Mouse (Mus musculus): ENCODE measurements around the gene Gbp4. TPM values are rescaled to one million over a fixed set of nuclear protein-coding genes. Genes with fewer than 3 reads are reported as not detected.
A peak's percentile ranks its signal among the peaks of the same experiment; 100 is the strongest.
"Not testable (repeated sequence)": the region's sequence is repeated elsewhere in the genome, so short reads cannot be mapped to it uniquely, and the experiment has no call there.

The Gbp4 gene
- polyA plus RNA-seq, 1 experiment from 2014 or later = 0.61 TPM

GRCm38 (mm10) chr5:105136706-105137304 lies 2.6 kb downstream of the Gbp4 start:
- not testable (repeated sequence) for H3K27ac ChIP-seq (ENCODE audit: low read length); H3K9me3 ChIP-seq (ENCODE audit: control insufficient read depth, low read depth, low read length); ATAC-seq (ENCODE audit: insufficient number of reproducible peaks, insufficient read depth, low FRiP score, low read depth); H3K36me3 ChIP-seq (ENCODE audit: control insufficient read depth, insufficient read depth, low read length); H3K4me1 ChIP-seq (ENCODE audit: control insufficient read depth, insufficient read depth, low read length); H3K27me3 ChIP-seq (ENCODE audit: control insufficient read depth, insufficient read depth, low read length); H3K4me2 ChIP-seq (replicated peaks; ENCODE audit: low read depth, low read length); H3K9ac ChIP-seq (replicated peaks; ENCODE audit: low read depth, low read length); H3K4me3 ChIP-seq (ENCODE audit: low read depth, low read length)
- 90% methylated on average over 3 of the region's 3 CpGs for WGBS

- not testable (repeated sequence) for H3K36me3 ChIP-seq (ENCODE audit: control insufficient read depth, insufficient read depth, low read length); H3K27ac ChIP-seq (ENCODE audit: low read length); H3K4me1 ChIP-seq (ENCODE audit: control insufficient read depth, insufficient read depth, low read length); H3K9me3 ChIP-seq (ENCODE audit: control insufficient read depth, low read depth, low read length); ATAC-seq (ENCODE audit: insufficient number of reproducible peaks, insufficient read depth, low FRiP score, low read depth); H3K4me3 ChIP-seq (ENCODE audit: low read depth, low read length); H3K4me2 ChIP-seq (replicated peaks; ENCODE audit: low read depth, low read length); H3K27me3 ChIP-seq (ENCODE audit: control insufficient read depth, insufficient read depth, low read length); H3K9ac ChIP-seq (replicated peaks; ENCODE audit: low read depth, low read length)
- 80% methylated on average over 6 of the region's 6 CpGs for WGBS
Measured at GRCm38 (mm10) chr5:105121731-105122130, 17.7 kb downstream of the Gbp4 start.

- no peak overlapping the region for H3K9ac ChIP-seq (replicated peaks; ENCODE audit: low read depth, low read length)
- no peak for ATAC-seq (ENCODE audit: insufficient number of reproducible peaks, insufficient read depth, low FRiP score, low read depth)
- no peaks in the 10 kb centered on the region for H3K27me3 ChIP-seq (ENCODE audit: control insufficient read depth, insufficient read depth, low read length)
- H3K4me3 ChIP-seq (ENCODE audit: low read depth, low read length) = no peak overlapping the region
- H3K4me2 ChIP-seq (replicated peaks; ENCODE audit: low read depth, low read length) = no peak overlapping the region
- no peaks in the 10 kb centered on the region for H3K36me3 ChIP-seq (ENCODE audit: control insufficient read depth, insufficient read depth, low read length)
- WGBS = 74% methylated on average over 2 of the region's 2 CpGs
- no peaks in the 10 kb centered on the region for H3K9me3 ChIP-seq (ENCODE audit: control insufficient read depth, low read depth, low read length)
- no peaks in the 10 kb centered on the region for H3K4me1 ChIP-seq (ENCODE audit: control insufficient read depth, insufficient read depth, low read length)
- no peak overlapping the region for H3K27ac ChIP-seq (ENCODE audit: low read length)
Measured at GRCm38 (mm10) chr5:105115740-105116139, 23.6 kb downstream of the Gbp4 start.

GRCm38 (mm10) chr5:105114696-105115095 lies 24.7 kb downstream of the Gbp4 start:
- 88% methylated on average over 2 of the region's 2 CpGs for WGBS
- H3K9ac ChIP-seq (replicated peaks; ENCODE audit: low read depth, low read length) = no peak overlapping the region
- H3K27me3 ChIP-seq (ENCODE audit: control insufficient read depth, insufficient read depth, low read length) = no peaks in the 10 kb centered on the region

GRCm38 (mm10) chr5:105113656-105114055 lies 25.7 kb downstream of the Gbp4 start:
- Histone ChIP-seq H3K4me2 (replicated peaks; ENCODE audit: low read depth, low read length) (no peak overlapping the region), H3K4me3 (ENCODE audit: low read depth, low read length) (no peak overlapping the region), H3K9me3 (ENCODE audit: control insufficient read depth, low read depth, low read length) (no peaks in the 10 kb centered on the region), H3K27me3 (ENCODE audit: control insufficient read depth, insufficient read depth, low read length) (no peaks in the 10 kb centered on the region), H3K4me1 (ENCODE audit: control insufficient read depth, insufficient read depth, low read length) (no peaks in the 10 kb centered on the region), H3K9ac (replicated peaks; ENCODE audit: low read depth, low read length) (no peak overlapping the region), H3K27ac (ENCODE audit: low read length) (no peak overlapping the region), H3K36me3 (ENCODE audit: control insufficient read depth, insufficient read depth, low read length) (no peaks in the 10 kb centered on the region)
- ATAC-seq (ENCODE audit: insufficient number of reproducible peaks, insufficient read depth, low FRiP score, low read depth) = no peak
- WGBS = 88% methylated on average over 5 of the region's 5 CpGs

More at GRCm38 (mm10) chr5:105114696-105115095, 24.7 kb downstream of the Gbp4 start:
- Histone ChIP-seq H3K4me3 (ENCODE audit: low read depth, low read length) (no peak overlapping the region), H3K36me3 (ENCODE audit: control insufficient read depth, insufficient read depth, low read length) (no peaks in the 10 kb centered on the region), H3K9me3 (ENCODE audit: control insufficient read depth, low read depth, low read length) (no peaks in the 10 kb centered on the region), H3K4me2 (replicated peaks; ENCODE audit: low read depth, low read length) (no peak overlapping the region), H3K27ac (ENCODE audit: low read length) (no peak overlapping the region), H3K4me1 (ENCODE audit: control insufficient read depth, insufficient read depth, low read length) (no peaks in the 10 kb centered on the region)
- ATAC-seq (ENCODE audit: insufficient number of reproducible peaks, insufficient read depth, low FRiP score, low read depth) = no peak

GRCm38 (mm10) chr5:105110271-105110852 lies 29.0 kb downstream of the Gbp4 start:
- H3K36me3 ChIP-seq (ENCODE audit: control insufficient read depth, insufficient read depth, low read length); H3K4me2 ChIP-seq (replicated peaks; ENCODE audit: low read depth, low read length); H3K9ac ChIP-seq (replicated peaks; ENCODE audit: low read depth, low read length); H3K4me1 ChIP-seq (ENCODE audit: control insufficient read depth, insufficient read depth, low read length); H3K9me3 ChIP-seq (ENCODE audit: control insufficient read depth, low read depth, low read length); H3K27me3 ChIP-seq (ENCODE audit: control insufficient read depth, insufficient read depth, low read length); H3K4me3 ChIP-seq (ENCODE audit: low read depth, low read length): not testable (repeated sequence)
- ATAC-seq (ENCODE audit: insufficient number of reproducible peaks, insufficient read depth, low FRiP score, low read depth) = peak; percentile 67; the same call in 1 of the 2 replicates
- peak overlapping the region; percentile 27; the same call in 1 of the 2 replicates for H3K27ac ChIP-seq (ENCODE audit: low read length)
- WGBS = 13% methylated on average over 4 of the region's 4 CpGs

GRCm38 (mm10) chr5:105109775-105110174 lies 29.6 kb downstream of the Gbp4 start:
- not testable (repeated sequence) for H3K4me1 ChIP-seq (ENCODE audit: control insufficient read depth, insufficient read depth, low read length)
- peak overlapping the region; percentile 69; the same call in 1 of the 2 replicates for H3K27ac ChIP-seq (ENCODE audit: low read length)

GRCm38 (mm10) chr5:105105689-105106088 lies 33.7 kb downstream of the Gbp4 start:
- 76% methylated on average over 2 of the region's 2 CpGs for WGBS
- H3K4me1 ChIP-seq (ENCODE audit: control insufficient read depth, insufficient read depth, low read length); ATAC-seq (ENCODE audit: insufficient number of reproducible peaks, insufficient read depth, low FRiP score, low read depth): not testable (repeated sequence)

More at GRCm38 (mm10) chr5:105109775-105110174, 29.6 kb downstream of the Gbp4 start:
- H3K9ac ChIP-seq (replicated peaks; ENCODE audit: low read depth, low read length); H3K27me3 ChIP-seq (ENCODE audit: control insufficient read depth, insufficient read depth, low read length); H3K36me3 ChIP-seq (ENCODE audit: control insufficient read depth, insufficient read depth, low read length); H3K4me2 ChIP-seq (replicated peaks; ENCODE audit: low read depth, low read length); ATAC-seq (ENCODE audit: insufficient number of reproducible peaks, insufficient read depth, low FRiP score, low read depth); H3K9me3 ChIP-seq (ENCODE audit: control insufficient read depth, low read depth, low read length); H3K4me3 ChIP-seq (ENCODE audit: low read depth, low read length): not testable (repeated sequence)
- WGBS = 33% methylated on average over 1 of the region's 1 CpGs

DNA sequence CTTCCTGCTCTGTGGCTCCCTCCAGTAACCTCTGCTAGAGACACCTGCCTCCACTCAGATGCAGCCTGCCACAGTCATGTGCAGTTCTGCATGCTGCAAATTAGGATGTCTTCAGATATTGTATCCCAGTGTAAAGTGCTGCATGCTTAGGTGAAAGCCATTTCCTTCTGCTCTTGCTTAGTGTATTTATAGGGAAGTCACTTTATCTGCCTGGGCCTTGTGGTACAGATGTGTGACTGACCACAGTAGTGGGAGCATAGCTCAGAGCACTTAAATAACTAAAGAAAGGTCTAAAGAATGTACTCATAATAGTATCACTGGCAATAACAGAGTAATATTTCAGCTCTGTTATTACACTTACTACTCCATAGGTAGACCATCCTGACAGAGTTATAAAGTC lies 57.5 kb downstream of the Gbp4 start:
- Histone ChIP-seq H3K4me3 (ENCODE audit: low read depth, low read length) (no peak overlapping the region), H3K4me2 (replicated peaks; ENCODE audit: low read depth, low read length) (no peak overlapping the region), H3K9ac (replicated peaks; ENCODE audit: low read depth, low read length) (no peak overlapping the region), H3K4me1 (ENCODE audit: control insufficient read depth, insufficient read depth, low read length) (no peaks in the 10 kb centered on the region), H3K36me3 (ENCODE audit: control insufficient read depth, insufficient read depth, low read length) (no peaks in the 10 kb centered on the region), H3K9me3 (ENCODE audit: control insufficient read depth, low read depth, low read length) (no peaks in the 10 kb centered on the region), H3K27me3 (ENCODE audit: control insufficient read depth, insufficient read depth, low read length) (no peaks in the 10 kb centered on the region), H3K27ac (ENCODE audit: low read length) (no peak overlapping the region)
- no peak for ATAC-seq (ENCODE audit: insufficient number of reproducible peaks, insufficient read depth, low FRiP score, low read depth)

More at GRCm38 (mm10) chr5:105105689-105106088, 33.7 kb downstream of the Gbp4 start:
- H3K27ac ChIP-seq (ENCODE audit: low read length); H3K27me3 ChIP-seq (ENCODE audit: control insufficient read depth, insufficient read depth, low read length); H3K4me3 ChIP-seq (ENCODE audit: low read depth, low read length); H3K4me2 ChIP-seq (replicated peaks; ENCODE audit: low read depth, low read length); H3K9ac ChIP-seq (replicated peaks; ENCODE audit: low read depth, low read length); H3K9me3 ChIP-seq (ENCODE audit: control insufficient read depth, low read depth, low read length); H3K36me3 ChIP-seq (ENCODE audit: control insufficient read depth, insufficient read depth, low read length): not testable (repeated sequence)
